8 mouse cellular contexts compared by ENCODE assay signal in the genomic region with DNA sequence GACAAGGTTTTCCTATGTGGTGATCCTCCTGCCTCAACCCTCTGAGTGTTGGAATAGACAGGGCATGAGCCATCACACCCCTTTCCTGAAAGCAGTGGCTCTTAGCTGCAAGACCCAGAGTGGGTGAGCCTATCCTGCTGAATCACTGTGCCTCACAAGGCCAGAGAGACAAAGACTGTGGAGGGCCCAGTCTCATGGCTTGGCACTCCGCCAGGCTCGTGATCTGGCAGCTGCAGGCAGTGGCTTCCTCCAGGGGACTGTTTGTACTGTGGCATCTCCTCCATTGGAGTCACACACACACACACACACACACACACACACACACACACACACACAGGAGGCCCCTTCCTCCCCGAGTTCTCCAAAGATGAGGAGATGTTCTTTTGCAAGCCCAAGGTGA. TPM values are rescaled to one million over a fixed set of nuclear protein-coding genes. Genes with fewer than 3 reads are reported as not detected.
DNase-seq lines count a peak whose midpoint lies in the region; ATAC-seq and TF ChIP-seq lines count a peak whose summit lies in the region.

No protein-coding gene starts in this region.

- no peak overlapping the region for H3K4me2 ChIP-seq in limb, embryonic 15.5 days
- no peak overlapping the region for H3K4me2 ChIP-seq in myocyte (ENCODE audit: low read depth)
- H3K4me2 ChIP-seq in stomach, embryonic 15.5 days = no peak overlapping the region

- DNase-seq in CD4-positive, CD25-positive, alpha-beta regulatory T cell, adult 2 months (ENCODE audit: low read depth, low spot score) = peak; percentile 40
- DNase-seq in heart, adult 2 months = peak; percentile 87 to 91
- DNase-seq in kidney, adult 2 months = peak; percentile 95

- TF ChIP-seq CTCF in cortical plate, adult 2 months (IDR thresholded peaks at IDR 0.05; ENCODE audit: extremely low read depth, insufficient read depth, low read length) = no peak
- TF ChIP-seq CTCF in heart, adult 2 months (IDR thresholded peaks at IDR 0.05) = no peak
- no peak for TF ChIP-seq CTCF in kidney, adult 2 months (conservative IDR thresholded peaks at IDR 0.05; ENCODE audit: insufficient read depth, insufficient read length, low read depth, low read length)

- no peak for ATAC-seq in CD4-positive, CD25-positive, alpha-beta regulatory T cell, adult 4 months
- 0 out of 2 replicates have a peak, but pooled peaks have one; percentile 45 for ATAC-seq in limb, embryonic 15.5 days (ENCODE audit: insufficient number of reproducible peaks, low FRiP score, low TSS enrichment, low read depth)
- peak; percentile 74 for ATAC-seq in stomach, embryonic 15.5 days (ENCODE audit: insufficient read depth, low FRiP score, low read depth)

- no peak overlapping the region for H3K9ac ChIP-seq in heart, adult 2 months (ENCODE audit: low read depth, low read length)
- no peak overlapping the region for H3K9ac ChIP-seq in limb, embryonic 15.5 days
- no peak overlapping the region for H3K9ac ChIP-seq in stomach, embryonic 15.5 days

- no peaks in the 10 kb centered on the region for H3K9me3 ChIP-seq in limb, embryonic 15.5 days
- no peaks in the 10 kb centered on the region for H3K9me3 ChIP-seq in stomach, embryonic 15.5 days

- H3K36me3 ChIP-seq in heart, adult 2 months (ENCODE audit: control insufficient read depth, insufficient read depth, low read length) = no peaks in the 10 kb centered on the region
- no peaks in the 10 kb centered on the region for H3K36me3 ChIP-seq in kidney, adult 2 months (ENCODE audit: control insufficient read depth, insufficient read depth, low read length)
- H3K36me3 ChIP-seq in limb, embryonic 15.5 days = no peaks in the 10 kb centered on the region
- no peaks in the 10 kb centered on the region for H3K36me3 ChIP-seq in myocyte (ENCODE audit: control insufficient read depth, insufficient read depth)
- no peaks in the 10 kb centered on the region for H3K36me3 ChIP-seq in stomach, embryonic 15.5 days

- 15% methylated on average over 3 of the region's 3 CpGs for WGBS in heart, adult 2 months
- 25% methylated on average over 3 of the region's 3 CpGs for whole genome bisulfite sequencing in kidney, adult 2 months
- 16% methylated on average over 3 of the region's 3 CpGs for WGBS in limb, embryonic 15.5 days
- 18% methylated on average over 3 of the region's 3 CpGs for WGBS in stomach, embryonic 15.5 days

- no peaks in the 10 kb centered on the region for H3K27me3 ChIP-seq in heart, adult 2 months (ENCODE audit: control insufficient read depth, insufficient read depth, low read length)
- H3K27me3 ChIP-seq in kidney, adult 2 months (replicated peaks; ENCODE audit: control insufficient read depth, insufficient read depth, low read length) = no peaks in the 10 kb centered on the region
- H3K27me3 ChIP-seq in limb, embryonic 15.5 days = no peaks in the 10 kb centered on the region
- H3K27me3 ChIP-seq in myocyte (ENCODE audit: control insufficient read depth, insufficient read depth, insufficient read length) = no peaks in the 10 kb centered on the region
- no peaks in the 10 kb centered on the region for H3K27me3 ChIP-seq in stomach, embryonic 15.5 days (replicated peaks)

- TF ChIP-seq EP300 in heart, adult 2 months (IDR thresholded peaks at IDR 0.05; ENCODE audit: insufficient read depth, low read depth, low read length) = peak; percentile 90

- H3K27ac ChIP-seq in cortical plate, adult 2 months (ENCODE audit: insufficient read depth, low read length) = peak overlapping the region; percentile 41; the same call in 1 of the 2 replicates
- peak overlapping the region; percentile 68 for H3K27ac ChIP-seq in heart, adult 2 months
- H3K27ac ChIP-seq in kidney, adult 2 months (ENCODE audit: insufficient read depth, low read depth, low read length) = peak overlapping the region; percentile 15; the same call in 1 of the 2 replicates
- H3K27ac ChIP-seq in limb, embryonic 15.5 days = no peak overlapping the region
- 0 out of 2 replicates have a peak overlapping the region, but pooled peaks have one; percentile 31 for H3K27ac ChIP-seq in stomach, embryonic 15.5 days

- H3K4me3 ChIP-seq in cortical plate, adult 2 months (ENCODE audit: insufficient read depth, low read length) = no peak overlapping the region
- H3K4me3 ChIP-seq in heart, adult 2 months = no peak overlapping the region
- no peak overlapping the region for H3K4me3 ChIP-seq in kidney, adult 2 months (ENCODE audit: insufficient read depth, low read depth, low read length)
- no peak overlapping the region for H3K4me3 ChIP-seq in limb, embryonic 15.5 days
- H3K4me3 ChIP-seq in myocyte = no peak overlapping the region
- no peak overlapping the region for H3K4me3 ChIP-seq in stomach, embryonic 15.5 days (replicated peaks)

- no peak overlapping the region for H3ac ChIP-seq in myocyte (ENCODE audit: control insufficient read depth, insufficient read length)

- intact Hi-C loops in heart, adult 2 months (cut with DNase I) = no loop called here

- no peaks in the 10 kb centered on the region for H3K4me1 ChIP-seq in cortical plate, adult 2 months (ENCODE audit: control insufficient read depth, insufficient read depth, low read length)
- H3K4me1 ChIP-seq in heart, adult 2 months (ENCODE audit: control insufficient read depth, insufficient read depth, low read length) = peaks cover 4% of the 10 kb centered on the region
- H3K4me1 ChIP-seq in kidney, adult 2 months (ENCODE audit: control insufficient read depth, insufficient read depth, low read length) = peaks cover 4% of the 10 kb centered on the region; the same call in 1 of the 2 replicates
- 0 out of 2 replicates have a peak, but pooled peaks cover 5% of the 10 kb centered on the region for H3K4me1 ChIP-seq in limb, embryonic 15.5 days
- H3K4me1 ChIP-seq in stomach, embryonic 15.5 days = 0 out of 2 replicates have a peak, but pooled peaks cover 10% of the 10 kb centered on the region

- no peaks in the 10 kb centered on the region for H3K79me2 ChIP-seq in heart, adult 2 months (replicated peaks; ENCODE audit: control insufficient read depth, insufficient read depth, low read length)
- H3K79me2 ChIP-seq in myocyte (ENCODE audit: control insufficient read depth, insufficient read depth) = no peaks in the 10 kb centered on the region

- no peak for TF ChIP-seq POLR2A in cortical plate, adult 2 months (IDR thresholded peaks at IDR 0.05; ENCODE audit: extremely low read depth, insufficient read depth, low read length)
- TF ChIP-seq POLR2A in heart, adult 2 months (IDR thresholded peaks at IDR 0.05; ENCODE audit: insufficient read depth, low read depth, low read length) = 0 out of 2 replicates have a peak, but pooled peaks have one; percentile 35
- no peak for TF ChIP-seq POLR2A in kidney, adult 2 months (IDR thresholded peaks at IDR 0.05; ENCODE audit: low read depth, low read length)
- TF ChIP-seq POLR2A in myocyte (IDR thresholded peaks at IDR 0.05; ENCODE audit: insufficient read length, low read depth) = no peak

TF ChIP-seq in myocyte, 11 proteins besides CTCF, POLR2A, EP300 and RAD21:
- no peak for TF ChIP-seq CEBPB (IDR thresholded peaks at IDR 0.05; ENCODE audit: insufficient read depth, poor library complexity, severe bottlenecking)
- peak in 1 of 3 experiments; percentile 88 for TF ChIP-seq MYOG (IDR thresholded peaks at IDR 0.05; ENCODE audit: control insufficient read depth in 1 of 3, insufficient read depth in 1 of 3, insufficient read length in 2 of 3, low read depth in 2 of 3)
- no peak for TF ChIP-seq SRF (IDR thresholded peaks at IDR 0.05; ENCODE audit: control insufficient read depth, insufficient read length, low read depth)
- TF ChIP-seq MYOD1 (IDR thresholded peaks at IDR 0.05; ENCODE audit: control insufficient read depth in 1 of 3, insufficient read length in 2 of 3, low read depth in 2 of 3) = peak in 2 of 3 experiments; percentile 66 to 68
- no peak for TF ChIP-seq E2F4 (IDR thresholded peaks at IDR 0.05; ENCODE audit: insufficient read depth)

RNA-seq across cellular contexts. Expression of a gene that starts 15.0 kb away (rescaled TPM):
- 100 to 1,000 TPM in 1 of 2 experiments, 10 to 100 TPM in 1; 89.0 to 427 TPM for polyA plus RNA-seq in CD4-positive, CD25-positive, alpha-beta regulatory T cell, adult 4 months (2017; shearing (Covaris generic))
- polyA plus RNA-seq in cortical plate, adult 2 months (2012; rRNA removed) = 1,890 and 1,956 TPM in 2 replicates
- 1,000 to 10,000 TPM; 1,146 to 1,291 TPM for total RNA-seq in heart, adult 2 months (2021)
- 1,270 and 1,818 TPM in 2 replicates for polyA plus RNA-seq in heart, adult 2 months (2012; rRNA removed)
- polyA plus RNA-seq in kidney, adult 2 months (2012; rRNA removed) = 1,603 and 1,750 TPM in 2 replicates
- polyA plus RNA-seq in limb, embryonic 15.5 days (2015; fragmentation: Nextera tagmentation; extraction: Ambion mirVana) = 177 and 226 TPM in 2 replicates
- 729 TPM for polyA plus RNA-seq in myocyte (2012; fragmentation: generic; extraction: Trizol)
- polyA plus RNA-seq in stomach, embryonic 15.5 days (2015; fragmentation: Nextera tagmentation; extraction: Ambion mirVana) = 142 and 155 TPM in 2 replicates

RNA-seq across cellular contexts. Expression of a gene that starts 43.3 kb away (rescaled TPM):
- polyA plus RNA-seq in CD4-positive, CD25-positive, alpha-beta regulatory T cell, adult 4 months (2017; shearing (Covaris generic)) = under 1 TPM; 0.11 to 0.51 TPM
- polyA plus RNA-seq in cortical plate, adult 2 months (2012; rRNA removed) = 1.4 and 2.0 TPM in 2 replicates
- total RNA-seq in heart, adult 2 months (2021) = under 1 TPM; 0.80 to 0.91 TPM
- polyA plus RNA-seq in heart, adult 2 months (2012; rRNA removed) = 1.3 and 1.5 TPM in 2 replicates
- polyA plus RNA-seq in kidney, adult 2 months (2012; rRNA removed) = 3.6 and 4.3 TPM in 2 replicates
- polyA plus RNA-seq in limb, embryonic 15.5 days (2015; fragmentation: Nextera tagmentation; extraction: Ambion mirVana) = 2.7 and 3.0 TPM in 2 replicates
- polyA plus RNA-seq in myocyte (2012; fragmentation: generic; extraction: Trizol) = 1.6 TPM
- 2.2 and 2.3 TPM in 2 replicates for polyA plus RNA-seq in stomach, embryonic 15.5 days (2015; fragmentation: Nextera tagmentation; extraction: Ambion mirVana)

Comparison
In these comparisons a context has a peak if more than half of its experiments do, and no peak if none do; other contexts are left out.
1. DNase-seq: peak in every context shown above with its lines; median percentile 95 in kidney, adult 2 months; 89 in heart, adult 2 months; 40 in CD4-positive, CD25-positive, alpha-beta regulatory T cell, adult 2 months.